ENCODE assay signal across 9 mouse cellular contexts in genomic region chr7:126963548-126964286, GRCm38 (mm10). TPM values are rescaled to one million over a fixed set of nuclear protein-coding genes. Genes with fewer than 3 reads are reported as not detected.
DNase-seq lines count a peak whose midpoint lies in the region; ATAC-seq lines count a peak whose summit lies in the region.
"Had no signal": no experiment of that assay in that cellular context is flagged by ENCODE, and none has a peak within 500 bp of the region (broad histone marks: within the 10 kb centered on the region; RNA-seq: fewer than 3 reads in every experiment).

No protein-coding gene starts in this region.

- no peak overlapping the region for H3K4me2 ChIP-seq in hindbrain, embryonic 11.5 days (replicated peaks; ENCODE audit: low read depth, low read length)
- H3K4me2 ChIP-seq in hindbrain, embryonic 14.5 days (replicated peaks), result no peak overlapping the region

- no peak overlapping the region for H3K27ac ChIP-seq in hindbrain, embryonic 11.5 days (ENCODE audit: low read depth, low read length)
- no peak overlapping the region for H3K27ac ChIP-seq in hindbrain, embryonic 14.5 days

- no peaks in the 10 kb centered on the region for H3K9me3 ChIP-seq in hindbrain, embryonic 11.5 days (ENCODE audit: control insufficient read depth, low read length)
- no peaks in the 10 kb centered on the region for H3K9me3 ChIP-seq in hindbrain, embryonic 14.5 days (ENCODE audit: control insufficient read depth, low read length)

- peaks cover 2% of the 10 kb centered on the region; the same call in 1 of the 2 replicates for H3K27me3 ChIP-seq in hindbrain, embryonic 11.5 days (ENCODE audit: control insufficient read depth, insufficient read depth, low read length)
- H3K27me3 ChIP-seq in hindbrain, embryonic 14.5 days (ENCODE audit: control insufficient read depth, insufficient read depth, low read length), result 0 out of 2 replicates have a peak, but pooled peaks cover 10% of the 10 kb centered on the region

- WGBS in hindbrain, embryonic 11.5 days, result 27% methylated on average over 19 of the region's 19 CpGs
- 32% methylated on average over 19 of the region's 19 CpGs for WGBS in hindbrain, embryonic 14.5 days

- no peak for ATAC-seq in hindbrain, embryonic 11.5 days (ENCODE audit: low FRiP score)
- no peak for ATAC-seq in hindbrain, embryonic 14.5 days (ENCODE audit: low FRiP score)

- H3K36me3 ChIP-seq in hindbrain, embryonic 11.5 days (ENCODE audit: control insufficient read depth, insufficient read depth, low read length), result no peaks in the 10 kb centered on the region
- peaks cover 89% of the 10 kb centered on the region for H3K36me3 ChIP-seq in hindbrain, embryonic 14.5 days (replicated peaks; ENCODE audit: control insufficient read depth, insufficient read depth)

- no peak overlapping the region for H3K9ac ChIP-seq in hindbrain, embryonic 11.5 days (ENCODE audit: low read depth, low read length)
- no peak overlapping the region for H3K9ac ChIP-seq in hindbrain, embryonic 14.5 days

- H3K4me1 ChIP-seq in hindbrain, embryonic 11.5 days (replicated peaks; ENCODE audit: control insufficient read depth, insufficient read depth, low read length), result no peaks in the 10 kb centered on the region
- H3K4me1 ChIP-seq in hindbrain, embryonic 14.5 days (replicated peaks; ENCODE audit: control insufficient read depth, insufficient read depth, low read length), result no peaks in the 10 kb centered on the region

- no peak overlapping the region for H3K4me3 ChIP-seq in hindbrain, embryonic 11.5 days (ENCODE audit: low read depth, low read length)
- no peak overlapping the region for H3K4me3 ChIP-seq in hindbrain, embryonic 14.5 days (replicated peaks; ENCODE audit: low read length)
- H3K4me3 ChIP-seq: myocyte had no signal

- peak; percentile 42 for DNase-seq in hindbrain, embryonic 11.5 days (ENCODE audit: low spot score)
- no peak for DNase-seq in hindbrain, embryonic 14.5 days (ENCODE audit: low spot score)
- peak; percentile 69 for DNase-seq in ES-CJ7 (ENCODE audit: low read depth, low spot score)
- peak; percentile 77 for DNase-seq in embryo, embryonic 10 days (ENCODE audit: low spot score)
- peak; percentile 31 to 74 for DNase-seq in kidney, adult 8-10 months
- DNase-seq in lung, postnatal 4 days, result peak; percentile 49 to 55
- no peak for DNase-seq in frontal cortex, postnatal 10 days (ENCODE audit: low spot score in 2 of 2)
- DNase-seq in right cerebral cortex, postnatal 25 days, result no peak

RNA-seq across cellular contexts. Expression of gene Cdipt, which starts 12.0 kb away (rescaled TPM):
- 68.9 and 69.5 TPM in 2 replicates for polyA plus RNA-seq in hindbrain, embryonic 11.5 days (2014; fragmentation: Nextera tagmentation; extraction: Ambion mirVana)
- 110 and 118 TPM in 2 replicates for polyA plus RNA-seq in hindbrain, embryonic 14.5 days (2014; fragmentation: Nextera tagmentation; extraction: Ambion mirVana)

RNA-seq across cellular contexts. Expression of gene Cdiptos, which starts 12.2 kb away (rescaled TPM):
- polyA plus RNA-seq in hindbrain, embryonic 11.5 days (2014; fragmentation: Nextera tagmentation; extraction: Ambion mirVana), result 0.63 and 0.93 TPM in 2 replicates
- 0.98 and 1.0 TPM in 2 replicates for polyA plus RNA-seq in hindbrain, embryonic 14.5 days (2014; fragmentation: Nextera tagmentation; extraction: Ambion mirVana)

RNA-seq across cellular contexts. Expression of gene Sez6l2, which starts 13.4 kb away (rescaled TPM):
- 13.2 and 14.2 TPM in 2 replicates for polyA plus RNA-seq in hindbrain, embryonic 11.5 days (2014; fragmentation: Nextera tagmentation; extraction: Ambion mirVana)
- polyA plus RNA-seq in hindbrain, embryonic 14.5 days (2014; fragmentation: Nextera tagmentation; extraction: Ambion mirVana), result 68.9 and 70.1 TPM in 2 replicates

RNA-seq across cellular contexts. Expression of gene Asphd1, which starts 14.3 kb away (rescaled TPM):
- 0.90 and 0.92 TPM in 2 replicates for polyA plus RNA-seq in hindbrain, embryonic 11.5 days (2014; fragmentation: Nextera tagmentation; extraction: Ambion mirVana)
- polyA plus RNA-seq in hindbrain, embryonic 14.5 days (2014; fragmentation: Nextera tagmentation; extraction: Ambion mirVana), result 8.0 and 10.9 TPM in 2 replicates

RNA-seq across cellular contexts. Expression of gene Kctd13, which starts 35.0 kb away (rescaled TPM):
- polyA plus RNA-seq in hindbrain, embryonic 11.5 days (2014; fragmentation: Nextera tagmentation; extraction: Ambion mirVana), result 30.1 and 33.5 TPM in 2 replicates
- 102 and 104 TPM in 2 replicates for polyA plus RNA-seq in hindbrain, embryonic 14.5 days (2014; fragmentation: Nextera tagmentation; extraction: Ambion mirVana)

Comparison
In these comparisons a context has a peak if more than half of its experiments do, and no peak if none do; other contexts are left out.
1. DNase-seq: peak in hindbrain, embryonic 11.5 days (single experiment), ES-CJ7 (single experiment), embryo, embryonic 10 days (single experiment), kidney, adult 8-10 months (2 of 2) and lung, postnatal 4 days (2 of 2); none in hindbrain, embryonic 14.5 days (single experiment), frontal cortex, postnatal 10 days (0 of 2) and right cerebral cortex, postnatal 25 days (single experiment).